Mouse (Mus musculus): Measurements from ENCODE around the gene Ptpn13.

Ptpn13 gene

DNA sequence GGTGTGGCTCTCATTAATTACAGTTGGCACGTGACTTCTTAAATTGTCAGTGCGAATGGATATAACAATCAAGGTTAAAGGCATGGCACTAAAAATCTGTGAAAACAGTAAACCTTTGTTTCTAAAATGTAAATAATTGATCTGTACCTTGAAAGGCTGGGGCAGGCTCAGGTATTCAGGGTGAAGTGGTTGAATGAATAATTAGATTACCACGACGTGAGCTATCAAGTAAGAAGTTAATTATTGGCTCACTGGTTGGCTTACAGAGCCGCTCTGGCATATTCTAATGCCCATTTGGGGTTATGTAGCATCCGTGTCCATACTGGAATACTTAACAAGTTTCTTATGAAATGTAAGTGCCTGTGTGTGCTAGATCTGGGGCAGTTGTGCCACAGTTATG is 92.6 kb downstream of the Ptpn13 start:
- no peak for DNase-seq (ENCODE audit: low spot score)

DNA sequence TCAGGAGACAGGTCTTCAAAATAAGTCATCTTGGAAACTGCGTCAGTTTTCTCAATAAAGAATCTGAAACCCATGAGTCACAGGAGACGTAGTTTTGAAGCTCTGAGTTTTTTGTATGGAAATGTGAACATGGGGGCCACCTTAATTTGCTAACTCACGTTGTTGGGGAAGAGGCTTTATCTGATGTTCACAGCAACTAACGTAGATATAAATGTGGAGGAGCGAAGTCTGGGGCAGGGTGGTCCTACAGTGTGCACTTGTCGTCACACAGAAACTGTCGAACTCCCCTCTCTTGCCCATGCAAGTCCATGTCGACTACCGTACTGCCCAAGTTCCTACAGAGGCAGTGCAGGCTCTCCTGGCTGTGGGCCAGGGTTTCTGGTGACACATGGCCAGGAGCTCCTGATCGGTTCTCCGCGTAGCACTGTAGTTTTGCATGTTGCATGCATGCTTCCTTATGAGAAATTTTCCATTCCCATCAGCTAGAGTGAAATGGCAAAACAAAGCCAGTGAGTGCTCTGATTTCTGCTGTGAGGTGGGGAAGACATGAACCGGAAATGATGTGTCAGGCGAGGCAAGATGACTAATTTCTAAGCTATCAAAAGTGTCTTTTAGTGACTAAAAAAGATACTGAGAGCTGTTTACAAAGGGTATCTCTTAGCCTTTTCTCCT is 93.9 kb downstream of the Ptpn13 start:
- DNase-seq (ENCODE audit: low spot score): peak; percentile 76

DNA sequence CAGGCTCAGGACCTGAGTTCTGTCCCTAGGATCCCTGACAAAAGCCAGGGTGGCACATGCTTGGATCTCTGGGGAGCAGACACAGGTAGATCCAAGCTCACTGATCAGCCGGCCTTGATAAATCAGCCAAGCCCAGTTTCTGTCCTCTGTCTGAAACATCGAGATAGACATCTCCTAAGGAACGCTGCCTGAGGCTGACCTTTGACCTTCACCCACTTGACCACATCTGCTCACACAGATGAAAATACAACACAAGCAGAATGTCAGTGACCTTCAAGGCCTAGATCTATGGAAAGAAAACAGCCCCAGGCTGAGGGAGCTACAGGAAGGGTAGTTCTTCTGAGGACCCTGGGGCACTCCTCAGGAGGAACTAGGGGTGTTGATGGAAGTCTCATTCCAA is 97.4 kb downstream of the Ptpn13 start:
- DNase-seq (ENCODE audit: low spot score): no peak

DNA sequence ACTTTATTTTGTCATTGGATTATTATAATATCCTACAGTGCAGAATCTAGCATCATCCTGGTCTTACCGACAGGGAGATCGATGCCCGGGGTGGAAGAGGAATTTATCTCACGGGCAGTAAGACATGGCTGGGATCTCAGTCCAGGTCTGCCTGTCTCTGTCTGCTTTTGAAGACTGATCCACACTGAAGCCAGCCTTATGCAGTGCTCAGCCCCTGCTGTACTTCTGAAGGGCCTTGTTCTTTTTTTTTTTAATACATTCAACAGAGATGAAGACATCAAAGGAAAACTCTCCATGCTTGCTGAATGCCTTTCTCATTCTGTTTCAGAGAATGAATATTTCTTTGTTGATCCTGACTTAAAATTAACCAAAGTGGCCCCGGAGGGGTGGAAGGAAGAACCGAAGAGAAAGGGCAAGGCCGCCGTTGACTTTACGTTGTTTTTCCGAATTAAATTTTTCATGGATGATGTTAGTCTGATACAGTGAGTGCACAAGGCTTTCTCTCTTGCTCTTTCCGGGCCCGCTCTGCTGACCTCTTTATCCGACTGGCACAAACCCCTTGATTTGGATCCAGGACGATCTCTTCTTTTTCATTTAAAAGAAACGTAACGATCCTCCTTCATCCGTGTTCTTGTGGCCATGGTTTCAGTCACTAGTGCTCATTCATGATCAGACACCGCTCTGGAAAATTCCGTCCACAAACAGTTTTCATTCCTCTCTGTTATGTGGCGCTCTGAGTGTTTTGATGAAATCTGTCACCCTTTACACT is 101.9 kb downstream of the Ptpn13 start:
- DNase-seq (ENCODE audit: low spot score): no peak

DNA sequence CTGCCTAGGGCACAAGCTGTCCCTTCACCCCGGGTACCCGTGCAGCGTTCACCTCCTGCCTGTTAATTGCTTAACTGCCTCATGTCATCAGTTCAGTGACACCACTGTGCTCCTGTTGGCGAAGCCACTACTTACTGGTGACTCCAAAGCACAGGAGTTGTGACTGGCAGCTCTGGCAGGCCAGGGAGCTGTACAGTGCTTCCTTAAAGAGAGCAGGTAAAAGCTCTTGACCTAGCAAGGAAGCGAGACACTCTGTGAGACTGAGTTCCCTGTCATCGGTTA is 102.4 kb downstream of the Ptpn13 start:
- DNase-seq (ENCODE audit: low spot score): no peak

DNA sequence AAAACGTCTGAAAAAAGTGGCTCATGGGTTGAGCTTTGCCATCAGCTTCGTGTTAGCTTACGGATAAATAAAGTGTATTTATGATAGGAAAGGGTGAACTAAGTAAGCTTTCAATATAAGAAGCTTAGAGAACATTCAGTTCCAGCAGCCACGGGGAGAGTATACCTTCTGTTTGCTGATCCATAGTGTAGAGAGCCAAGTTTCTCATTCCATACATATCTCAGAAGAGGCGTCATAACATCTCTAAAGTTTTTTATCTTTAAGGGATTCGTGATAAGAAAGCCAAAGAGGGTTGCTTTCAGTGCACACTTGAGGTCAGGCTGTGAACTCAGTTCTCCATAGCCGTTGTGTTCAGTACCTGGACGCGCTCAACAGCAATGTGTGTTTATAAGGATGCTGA is 105.2 kb downstream of the Ptpn13 start:
- no peak for DNase-seq (ENCODE audit: low spot score)

DNA sequence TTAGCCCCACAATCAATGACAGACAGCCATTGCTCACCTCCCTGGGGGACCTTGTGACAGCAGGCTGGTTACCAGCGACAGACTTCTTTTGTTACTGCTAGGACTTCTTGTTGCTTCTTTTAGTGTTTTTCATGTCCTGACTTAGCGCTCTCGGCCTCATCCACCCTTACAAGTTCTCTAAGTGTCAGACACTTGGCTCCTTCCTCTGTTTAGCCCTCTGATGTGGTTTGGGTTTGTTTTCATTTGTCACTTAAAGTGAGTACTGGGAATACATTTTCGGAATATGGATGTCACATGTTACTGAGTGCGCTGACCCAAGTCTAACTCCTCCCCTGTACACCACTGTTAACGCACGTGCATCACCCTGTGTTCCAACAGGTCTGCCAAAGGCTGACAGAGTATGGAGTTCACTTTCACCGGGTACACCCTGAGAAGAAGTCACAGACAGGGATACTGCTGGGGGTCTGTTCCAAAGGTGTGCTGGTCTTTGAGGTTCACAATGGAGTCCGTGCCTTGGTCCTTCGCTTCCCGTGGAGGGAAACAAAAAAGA is 107.9 kb downstream of the Ptpn13 start:
- DNase-seq (ENCODE audit: low spot score): no peak

DNA sequence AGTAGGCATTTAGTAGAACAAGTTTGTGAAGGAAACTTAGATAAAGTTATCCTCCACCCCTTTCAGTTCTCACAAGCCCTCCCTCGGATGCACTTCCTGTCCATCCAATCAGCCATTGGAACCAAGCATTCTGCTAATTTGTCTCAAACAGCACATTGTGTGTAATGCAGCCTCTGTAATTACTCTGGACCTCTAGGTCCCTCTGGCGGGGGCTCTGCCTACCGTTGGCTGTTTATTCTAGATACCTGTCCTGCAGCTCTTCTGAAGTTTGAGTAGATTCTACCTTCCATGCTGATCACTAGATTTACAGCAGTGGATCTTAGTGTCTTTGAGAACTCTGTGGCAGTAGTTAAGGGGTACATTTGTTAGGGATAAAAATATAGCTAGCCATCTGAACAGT is 109.5 kb downstream of the Ptpn13 start:
- no peak for DNase-seq (ENCODE audit: low spot score)

DNA sequence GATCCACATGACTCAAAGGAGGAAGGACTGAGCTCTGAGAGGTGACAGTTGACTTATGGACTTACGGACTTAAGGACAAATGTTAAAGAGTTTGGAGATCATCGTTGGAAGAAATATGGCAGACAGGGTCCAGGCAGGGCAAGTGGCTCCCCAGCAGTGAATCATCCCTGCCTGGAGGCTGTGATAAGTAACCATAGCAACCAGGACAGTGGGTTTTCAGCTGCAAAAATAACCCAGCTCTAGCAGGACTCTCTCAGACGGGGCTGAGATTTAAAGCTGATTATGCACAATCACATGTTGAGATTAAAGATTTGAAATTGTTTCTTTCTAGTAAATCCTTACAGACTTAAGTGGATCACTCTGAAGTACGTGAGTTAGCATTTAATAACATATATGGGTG is 112.4 kb downstream of the Ptpn13 start:
- DNase-seq (ENCODE audit: low spot score): no peak

DNA sequence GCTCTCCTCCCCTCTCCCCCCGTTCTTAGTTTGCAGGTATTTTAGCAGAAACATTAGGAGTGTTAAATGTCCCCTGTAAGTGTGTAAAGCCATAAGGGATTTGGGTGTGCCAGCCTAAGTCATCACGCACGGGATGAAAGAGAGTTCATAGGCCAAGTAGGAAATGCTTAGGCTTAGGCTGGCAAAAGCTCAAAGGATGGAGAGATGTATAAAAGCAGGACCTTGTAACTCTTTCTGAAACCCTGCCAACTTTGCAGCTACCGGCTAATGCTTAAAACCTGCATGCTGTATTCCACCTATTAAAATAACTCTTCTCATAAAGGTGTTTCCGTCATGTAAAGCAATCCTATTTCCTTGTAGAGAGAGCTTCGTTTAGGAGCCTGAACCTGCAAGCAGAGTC is 115.6 kb downstream of the Ptpn13 start:
- no peak for DNase-seq (ENCODE audit: low spot score)

DNA sequence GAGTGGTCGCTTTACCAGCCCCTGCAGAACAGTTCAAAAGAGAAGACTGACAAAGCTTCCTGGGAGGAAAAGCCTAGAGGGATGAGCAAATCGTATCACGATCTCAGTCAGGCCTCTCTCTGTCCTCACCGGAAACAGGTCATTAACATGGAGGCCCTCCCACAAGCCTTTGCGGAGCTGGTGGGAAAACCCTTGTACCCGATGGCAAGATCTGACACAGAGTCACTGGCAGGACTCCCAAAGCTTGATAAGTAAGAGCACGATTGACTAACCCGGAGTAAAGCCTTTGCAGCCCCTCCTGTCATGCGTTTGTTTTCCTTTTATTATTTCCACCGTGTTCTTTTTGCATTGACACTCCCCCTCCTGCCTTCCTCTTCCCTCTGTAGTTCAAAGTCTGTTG is 116.1 kb downstream of the Ptpn13 start:
- no peak for DNase-seq (ENCODE audit: low spot score)

DNA sequence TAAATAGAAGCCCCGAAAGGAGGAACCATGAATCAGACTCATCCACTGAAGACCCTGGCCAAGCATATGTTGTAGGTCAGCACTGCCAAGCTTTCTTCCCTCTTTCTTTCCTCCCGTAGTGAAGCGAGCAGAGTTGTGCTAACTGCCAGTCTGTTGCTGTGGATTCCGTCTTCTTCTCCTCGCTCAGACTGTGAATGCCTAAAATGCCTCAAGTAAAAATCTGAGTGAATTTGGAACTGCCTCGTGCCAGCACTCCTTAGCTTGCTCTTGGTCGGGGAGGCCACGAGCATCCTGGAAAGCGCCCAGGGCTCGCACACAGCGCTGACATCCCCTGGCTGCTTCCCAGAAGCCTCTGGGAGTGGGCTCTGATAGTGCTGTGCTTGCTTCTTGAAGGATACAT is 116.5 kb downstream of the Ptpn13 start:
- no peak for DNase-seq (ENCODE audit: low spot score)

DNA sequence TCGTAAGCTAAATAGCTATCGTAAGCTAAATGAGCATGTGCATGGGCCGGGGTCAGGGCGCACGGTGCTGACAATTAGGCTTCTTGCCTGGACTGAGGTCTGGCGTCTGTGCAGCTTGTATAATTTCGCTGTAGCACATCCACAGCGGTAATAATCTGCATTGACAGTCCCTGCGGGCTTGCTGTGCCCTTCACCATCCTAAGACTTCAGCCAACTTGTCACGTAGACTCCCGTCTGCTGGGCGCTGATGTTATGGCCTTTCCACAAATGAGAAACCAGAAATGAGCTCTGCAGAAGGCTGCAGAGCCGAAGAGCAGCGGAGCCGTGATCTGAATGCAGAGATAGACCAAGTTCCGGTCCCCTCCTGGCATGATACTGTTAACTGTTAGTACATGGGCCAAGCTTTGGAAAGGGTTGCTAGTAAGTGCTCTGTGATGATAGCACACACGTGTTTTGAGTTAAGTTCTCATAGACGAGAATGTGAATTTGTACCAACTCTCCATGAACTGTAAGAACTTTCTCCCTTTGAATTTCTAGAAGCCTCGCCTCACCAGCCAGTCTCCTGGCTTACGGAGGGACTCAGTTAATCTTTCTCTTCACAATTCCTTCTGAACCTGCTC is 120.5 kb downstream of the Ptpn13 start:
- no peak for DNase-seq (ENCODE audit: low spot score)

DNA sequence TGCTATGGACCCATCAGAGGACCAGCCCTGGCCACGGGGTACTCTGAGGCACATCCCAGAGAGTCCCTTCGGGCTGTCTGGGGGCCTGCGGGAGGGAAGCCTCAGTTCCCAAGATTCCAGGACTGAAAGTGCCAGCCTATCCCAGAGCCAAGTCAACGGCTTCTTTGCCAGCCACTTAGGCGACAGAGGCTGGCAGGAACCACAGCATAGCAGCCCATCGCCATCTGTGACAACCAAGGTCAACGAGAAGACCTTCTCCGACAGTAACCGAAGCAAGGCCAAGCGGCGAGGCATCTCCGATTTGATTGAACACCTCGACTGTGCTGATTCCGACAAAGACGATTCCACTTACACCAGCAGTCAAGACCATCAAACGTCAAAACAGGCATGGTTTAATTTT is 129.8 kb downstream of the Ptpn13 start:
- no peak for DNase-seq (ENCODE audit: low spot score)

DNA sequence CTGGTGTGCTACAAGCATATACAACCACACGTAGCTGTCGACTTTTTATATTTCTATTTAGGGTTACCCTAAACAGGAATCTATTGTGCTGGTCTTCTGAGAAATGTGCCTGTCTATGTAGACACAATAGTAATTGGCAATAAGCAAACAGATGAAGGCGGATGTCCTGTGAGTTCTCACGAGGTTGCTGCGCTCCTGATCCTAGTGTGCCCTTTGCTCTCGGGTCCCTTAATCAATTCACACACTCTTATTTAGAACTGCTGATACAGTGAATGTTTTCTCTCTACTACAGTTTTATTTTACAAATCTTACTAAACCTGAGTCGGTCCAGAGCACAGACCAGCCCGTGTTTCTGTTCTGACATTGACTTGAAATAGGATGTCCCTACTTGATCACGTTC is 135.6 kb downstream of the Ptpn13 start:
- DNase-seq (ENCODE audit: low spot score): no peak

DNA sequence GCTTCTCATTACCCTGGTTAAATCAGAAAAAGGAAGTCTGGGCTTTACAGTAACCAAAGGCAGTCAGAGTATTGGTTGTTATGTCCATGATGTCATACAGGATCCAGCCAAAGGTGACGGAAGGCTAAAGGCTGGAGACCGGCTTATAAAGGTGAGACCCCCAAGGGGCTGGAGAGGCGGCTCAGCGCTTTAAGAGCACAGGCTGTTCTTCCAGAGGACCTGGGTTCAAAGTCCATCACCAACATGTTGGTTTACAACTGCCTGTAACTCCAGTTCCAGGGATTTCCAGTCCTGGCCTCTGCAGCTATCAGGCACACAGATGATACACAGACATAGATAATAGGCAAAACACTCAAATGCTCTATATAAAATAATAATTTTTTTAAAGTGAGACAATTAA is 143.0 kb downstream of the Ptpn13 start:
- DNase-seq (ENCODE audit: low spot score): no peak

DNA sequence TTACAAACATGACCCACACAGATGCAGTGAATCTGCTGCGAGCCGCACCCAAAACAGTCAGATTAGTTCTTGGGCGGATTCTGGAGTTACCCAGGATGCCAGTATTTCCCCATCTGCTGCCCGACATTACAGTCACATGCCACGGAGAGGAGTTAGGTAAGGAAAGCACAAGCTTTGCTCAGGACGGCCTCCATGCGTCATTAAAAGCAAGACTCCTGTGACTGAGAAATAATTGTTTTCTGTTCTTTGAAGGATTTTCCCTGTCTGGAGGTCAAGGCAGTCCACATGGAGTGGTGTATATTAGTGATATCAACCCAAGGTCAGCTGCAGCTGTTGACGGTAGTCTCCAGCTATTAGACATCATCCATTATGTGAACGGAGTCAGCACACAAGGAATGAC is 144.5 kb downstream of the Ptpn13 start:
- DNase-seq (ENCODE audit: low spot score): no peak

DNA sequence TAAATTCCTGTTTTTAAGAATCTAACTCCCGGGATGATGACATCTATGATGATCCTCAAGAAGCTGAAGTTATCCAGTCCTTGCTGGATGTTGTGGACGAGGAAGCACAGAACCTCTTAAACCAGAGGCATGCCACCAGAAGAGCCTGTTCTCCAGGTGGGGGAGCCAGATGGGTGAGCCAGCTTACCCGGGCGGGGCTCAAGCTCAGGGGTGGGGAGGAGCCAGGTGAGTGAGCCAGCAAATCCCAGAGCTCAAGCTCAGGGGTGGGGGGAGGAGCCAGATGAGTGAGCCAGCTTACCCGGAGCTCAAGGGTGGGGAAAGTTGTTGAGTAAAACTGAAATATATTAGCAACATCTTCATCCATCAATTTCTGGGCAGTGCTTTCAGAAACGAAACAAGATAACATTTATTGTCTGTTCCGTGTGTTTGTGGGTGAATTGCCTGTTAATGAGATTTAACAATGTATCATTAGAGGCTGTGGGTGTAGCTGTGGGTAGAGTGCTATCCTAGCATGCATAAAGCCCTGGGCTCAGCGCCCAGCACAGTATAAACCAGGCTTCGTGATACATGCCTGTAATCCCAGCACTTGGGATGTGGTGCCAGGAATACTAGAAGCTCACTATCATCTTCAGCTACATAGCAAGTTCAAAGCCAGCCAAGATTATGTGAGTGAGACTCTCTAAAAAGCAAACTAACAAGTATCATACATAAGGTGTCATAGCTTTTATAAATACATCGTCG is 154.9 kb downstream of the Ptpn13 start:
- peak; percentile 27 for DNase-seq (ENCODE audit: low spot score)

DNA sequence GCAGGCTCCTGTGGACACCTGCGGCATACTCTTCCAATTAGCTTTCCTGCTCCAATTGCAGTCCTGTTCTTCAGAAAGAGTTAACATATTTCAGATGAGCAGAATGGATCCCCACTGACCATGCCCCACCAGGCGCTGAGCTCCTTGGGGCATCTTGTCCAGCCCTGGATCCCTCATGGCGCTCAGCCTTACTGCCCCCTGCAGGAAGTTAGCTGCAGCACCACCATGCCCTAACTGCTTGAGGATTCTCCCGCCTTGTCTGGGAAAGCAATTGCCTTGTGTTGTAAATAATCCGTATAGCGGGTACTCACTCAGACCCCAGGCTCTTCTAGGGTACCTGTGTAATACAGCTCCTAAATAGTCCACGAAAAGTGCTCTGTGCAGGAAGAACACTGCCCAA is 162.2 kb downstream of the Ptpn13 start:
- DNase-seq (ENCODE audit: low spot score): no peak

DNA sequence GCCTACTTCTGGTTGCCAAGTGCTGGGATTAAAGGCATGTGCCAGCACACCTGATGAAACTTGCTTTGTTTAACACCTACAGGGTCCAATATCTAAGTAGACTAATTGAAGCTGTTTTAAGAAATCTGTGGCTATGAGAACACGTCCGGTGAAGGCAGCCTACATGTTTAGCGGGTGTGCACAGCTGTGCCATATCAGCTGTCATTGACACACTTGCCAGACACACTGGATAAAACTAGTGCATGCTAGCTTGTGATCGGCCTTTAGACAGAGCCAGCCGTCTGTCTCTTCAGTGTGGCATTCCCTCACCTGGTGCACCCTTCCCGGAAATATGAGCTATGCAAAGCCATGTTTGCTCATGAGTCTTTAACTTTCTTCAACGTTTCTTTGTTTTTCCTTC is 166.9 kb downstream of the Ptpn13 start:
- DNase-seq (ENCODE audit: low spot score): no peak

DNA sequence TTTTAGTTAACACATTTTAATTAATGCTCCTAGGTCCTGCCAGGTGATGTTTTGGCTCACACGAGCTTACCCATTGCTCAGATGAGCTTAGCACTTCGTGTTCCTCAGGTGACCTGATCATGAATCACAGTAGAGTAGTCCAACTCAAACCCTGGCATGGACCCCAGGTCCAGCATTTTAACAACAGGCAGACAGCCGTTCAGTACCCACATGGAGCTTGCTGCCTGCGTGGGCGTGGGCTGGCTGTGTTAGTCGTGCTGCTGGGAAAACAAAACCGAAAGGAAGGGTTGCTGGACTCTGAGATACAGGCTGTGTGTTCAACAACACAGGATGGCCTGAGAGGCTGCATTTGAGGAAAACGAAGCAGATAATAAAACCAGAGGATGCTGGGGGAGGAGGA is 167.7 kb downstream of the Ptpn13 start:
- peak; percentile 10 for DNase-seq (ENCODE audit: low spot score)

DNA sequence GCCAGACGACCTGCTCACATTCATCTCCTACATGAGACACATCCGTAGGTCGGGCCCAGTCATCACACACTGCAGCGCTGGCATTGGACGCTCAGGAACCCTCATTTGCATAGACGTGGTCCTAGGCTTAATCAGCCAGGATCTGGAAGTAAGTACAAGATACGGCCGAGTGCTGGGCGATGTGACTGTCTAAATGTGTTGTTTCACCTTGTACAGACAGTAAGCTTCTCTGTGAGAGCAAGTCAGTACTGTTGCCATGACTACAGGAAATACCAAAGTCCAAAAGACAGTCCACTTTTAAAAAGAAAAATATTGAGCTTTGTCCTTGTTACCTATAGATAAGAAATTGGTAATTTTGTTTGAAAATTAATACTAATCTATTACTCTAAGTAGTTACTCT is 168.6 kb downstream of the Ptpn13 start:
- no peak for DNase-seq (ENCODE audit: low spot score)
